Mouse (Mus musculus) ES-Bruce4 (cell line): ENCODE data around the gene Syn1.

Experiments
- CTCF ChIP-seq: IDR thresholded peaks from one replicate; pipeline ENCODE4 v1.8.1; 2011; ENCODE audit warnings: low read depth, low read length
- POLR2A ChIP-seq: IDR thresholded peaks from one replicate; pipeline ENCODE4 v1.8.1; 2011; ENCODE audit warnings: low read length; ENCODE audit not compliant: insufficient read depth

DNA sequence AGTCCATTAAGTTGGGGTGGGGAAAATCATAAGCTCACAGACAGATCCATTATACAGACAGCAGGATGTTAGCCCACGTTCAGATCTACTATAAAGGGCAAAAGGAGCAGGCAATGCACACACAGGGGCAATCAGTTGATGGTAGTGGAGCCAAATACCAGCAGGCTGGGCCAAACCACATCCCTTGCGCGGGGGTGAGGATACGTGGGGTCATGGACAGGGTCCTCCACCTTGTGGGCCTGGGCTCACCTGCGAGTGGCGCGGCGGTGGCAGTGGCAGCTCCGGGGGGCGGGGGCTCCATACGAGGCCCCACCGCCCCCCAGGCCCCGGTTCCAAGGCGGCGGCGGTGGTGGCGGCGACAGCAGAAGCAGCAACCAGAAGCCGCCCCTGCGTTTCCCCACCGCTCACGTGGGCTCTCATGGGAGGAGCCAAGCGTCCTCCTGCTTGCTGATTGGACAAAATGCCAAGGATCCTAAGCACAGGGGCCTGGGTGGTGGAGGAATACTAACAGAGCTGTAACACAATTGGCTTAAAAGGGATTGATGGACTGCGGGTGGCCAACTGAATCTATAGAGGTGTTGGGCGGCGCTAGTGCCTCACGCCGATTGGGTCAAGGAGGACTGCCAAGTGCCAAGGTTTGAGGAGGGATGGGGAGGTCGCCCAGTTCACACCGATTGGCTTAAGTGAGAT lies 29.5 kb upstream of the Syn1 start, which contains the start of gene Elk1:
- TF ChIP-seq CTCF: no peak
- no peak for TF ChIP-seq POLR2A
